In the genomic region with DNA sequence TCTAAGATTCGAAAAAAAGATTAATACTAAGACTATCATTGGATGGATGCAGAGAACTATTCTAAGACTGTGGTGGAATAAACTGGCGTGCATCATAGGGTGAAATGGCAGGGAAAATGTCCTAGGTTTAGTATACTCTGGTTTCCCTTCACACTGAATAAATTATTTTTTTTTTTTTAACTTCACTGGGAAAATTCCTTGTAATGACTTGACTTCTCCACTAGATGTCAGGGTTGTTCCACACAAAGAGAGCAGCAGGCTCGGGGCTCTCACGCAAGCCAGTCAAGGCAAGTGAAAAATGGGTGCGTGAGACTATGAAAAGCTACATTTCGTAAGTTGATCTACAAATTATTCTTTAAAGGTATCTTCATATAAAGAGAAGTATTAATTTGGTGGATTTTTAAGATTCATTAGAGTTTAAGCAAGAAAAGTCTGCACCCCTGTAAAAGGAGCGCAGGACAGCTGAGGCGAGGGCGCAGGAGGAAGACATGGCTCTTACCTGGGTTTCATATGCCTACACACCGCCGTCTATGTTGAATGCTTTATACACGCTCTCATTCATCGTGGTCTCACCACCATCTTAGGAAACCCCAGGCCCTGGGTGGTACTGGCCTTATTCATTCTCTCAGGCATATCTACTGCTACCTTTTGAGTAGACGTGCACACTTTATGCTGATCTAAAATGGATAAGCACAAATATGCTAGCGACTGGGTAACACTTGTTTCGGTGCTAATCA, we compare ENCODE assay signal across 9 mouse cellular contexts. TPM values are rescaled to one million over a fixed set of nuclear protein-coding genes. Genes with fewer than 3 reads are reported as not detected.
DNase-seq lines count a peak whose midpoint lies in the region; ATAC-seq and TF ChIP-seq lines count a peak whose summit lies in the region.
"Had no signal": no experiment of that assay in that cellular context is flagged by ENCODE, and none has a peak within 500 bp of the region (broad histone marks: within the 10 kb centered on the region; RNA-seq: fewer than 3 reads in every experiment).

No protein-coding gene starts in this region.

- H3K4me3 ChIP-seq in forebrain, embryonic 16.5 days (replicated peaks; ENCODE audit: low read length) = no peak overlapping the region
- no peak overlapping the region for H3K4me3 ChIP-seq in kidney, postnatal 0 days (replicated peaks; ENCODE audit: low read depth, low read length)
- H3K4me3 ChIP-seq in myocyte = no peak overlapping the region
- H3K4me3 ChIP-seq: liver, embryonic 13.5 days had no signal

- H3K27me3 ChIP-seq in forebrain, embryonic 16.5 days (replicated peaks; ENCODE audit: control insufficient read depth, insufficient read depth, low read length) = peaks cover 4% of the 10 kb centered on the region; the same call in 1 of the 2 replicates
- H3K27me3 ChIP-seq in kidney, postnatal 0 days (ENCODE audit: insufficient read depth, low read length) = no peaks in the 10 kb centered on the region
- no peaks in the 10 kb centered on the region for H3K27me3 ChIP-seq in myocyte (ENCODE audit: control insufficient read depth, insufficient read depth, insufficient read length)
- H3K27me3 ChIP-seq: liver, embryonic 13.5 days had no signal

- intact Hi-C loops in heart, postnatal 25 days (cut with DNase I) = loop anchor here (1.0 kb wide), 1 partner anchor 255 kb away; a partner anchor contains a TSS

- no peak overlapping the region for H3K9ac ChIP-seq in forebrain, embryonic 16.5 days (replicated peaks; ENCODE audit: low read depth, low read length)
- H3K9ac ChIP-seq in kidney, postnatal 0 days (ENCODE audit: low read depth, low read length) = no peak overlapping the region
- H3K9ac ChIP-seq: liver, embryonic 13.5 days had no signal

- no peak overlapping the region for H3ac ChIP-seq in myocyte (ENCODE audit: control insufficient read depth, insufficient read length)

- 43% methylated on average over 16 of the region's 16 CpGs for WGBS in forebrain, embryonic 16.5 days
- WGBS in kidney, postnatal 0 days = 40% methylated on average over 16 of the region's 16 CpGs

- peak; percentile 76 for ATAC-seq in forebrain, embryonic 16.5 days
- 0 out of 2 replicates have a peak, but pooled peaks have one; percentile 57 for ATAC-seq in kidney, postnatal 0 days (replicated peaks; ENCODE audit: low FRiP score, low read depth)

- no peaks in the 10 kb centered on the region for H3K36me3 ChIP-seq in forebrain, embryonic 16.5 days (ENCODE audit: control insufficient read depth, insufficient read depth)
- H3K36me3 ChIP-seq in kidney, postnatal 0 days (ENCODE audit: insufficient read depth, low read length) = no peaks in the 10 kb centered on the region
- no peaks in the 10 kb centered on the region for H3K36me3 ChIP-seq in myocyte (ENCODE audit: control insufficient read depth, insufficient read depth)
- H3K36me3 ChIP-seq: liver, embryonic 13.5 days had no signal

- H3K9me3 ChIP-seq in forebrain, embryonic 16.5 days (ENCODE audit: control insufficient read depth, low read length) = no peaks in the 10 kb centered on the region
- no peaks in the 10 kb centered on the region for H3K9me3 ChIP-seq in kidney, postnatal 0 days (replicated peaks; ENCODE audit: low read length)
- H3K9me3 ChIP-seq: liver, embryonic 13.5 days had no signal

- peak; percentile 88 for TF ChIP-seq CTCF in kidney, postnatal 0 days (IDR thresholded peaks at IDR 0.05; ENCODE audit: low read depth)

- no peaks in the 10 kb centered on the region; the same call in 1 of the 2 replicates for H3K4me1 ChIP-seq in forebrain, embryonic 16.5 days (replicated peaks; ENCODE audit: control insufficient read depth, insufficient read depth, low read length)
- H3K4me1 ChIP-seq in kidney, postnatal 0 days (replicated peaks; ENCODE audit: insufficient read depth, low read length) = no peaks in the 10 kb centered on the region
- H3K4me1 ChIP-seq: liver, embryonic 13.5 days had no signal

- no peaks in the 10 kb centered on the region for H3K79me2 ChIP-seq in myocyte (ENCODE audit: control insufficient read depth, insufficient read depth)

- no peak overlapping the region for H3K4me2 ChIP-seq in forebrain, embryonic 16.5 days (ENCODE audit: low read length)
- H3K4me2 ChIP-seq in kidney, postnatal 0 days (ENCODE audit: low read length) = no peak overlapping the region
- H3K4me2 ChIP-seq in myocyte (ENCODE audit: low read depth) = peak overlapping the region; percentile 45
- H3K4me2 ChIP-seq: liver, embryonic 13.5 days had no signal

- peak; percentile 32 to 67 for DNase-seq in heart, adult 18-20 months
- no peak for DNase-seq in heart, postnatal 25 days (ENCODE audit: low spot score)
- peak; percentile 35 to 44 for DNase-seq in B cell, adult 2 months
- peak; percentile 75 for DNase-seq in brain, adult 2 months (ENCODE audit: low read depth, low spot score)
- DNase-seq in kidney, postnatal 0 days (ENCODE audit: low spot score) = peak; percentile 81
- no peak for DNase-seq in Muller cell, postnatal 12 days (ENCODE audit: inconsistent ontology term)
- DNase-seq: liver, embryonic 13.5 days had no signal

- TF ChIP-seq POLR2A in myocyte (IDR thresholded peaks at IDR 0.05; ENCODE audit: insufficient read length, low read depth) = no peak

- no peak overlapping the region for H3K27ac ChIP-seq in forebrain, embryonic 16.5 days (ENCODE audit: low read length)
- H3K27ac ChIP-seq in kidney, postnatal 0 days = no peak overlapping the region
- H3K27ac ChIP-seq: liver, embryonic 13.5 days had no signal

TF ChIP-seq in myocyte, 11 proteins besides CTCF, POLR2A, EP300 and RAD21:
- TF ChIP-seq MYOD1 (IDR thresholded peaks at IDR 0.05; ENCODE audit: control insufficient read depth in 1 of 3, insufficient read length in 2 of 3, low read depth in 2 of 3) = no peak
- no peak for TF ChIP-seq USF1 (IDR thresholded peaks at IDR 0.05; ENCODE audit: low read depth)
- TF ChIP-seq POLR2AphosphoS2 (IDR thresholded peaks at IDR 0.05; ENCODE audit: insufficient read length, low read depth) = no peak
- no peak for TF ChIP-seq MYOG (IDR thresholded peaks at IDR 0.05; ENCODE audit: control insufficient read depth in 1 of 3, insufficient read depth in 1 of 3, insufficient read length in 2 of 3, low read depth in 2 of 3)
- TF ChIP-seq CEBPB (IDR thresholded peaks at IDR 0.05; ENCODE audit: insufficient read depth, poor library complexity, severe bottlenecking) = no peak
- TF ChIP-seq TCF12 (IDR thresholded peaks at IDR 0.05; ENCODE audit: insufficient read depth, poor library complexity, severe bottlenecking) = no peak
- TF ChIP-seq E2F4 (IDR thresholded peaks at IDR 0.05; ENCODE audit: insufficient read depth) = no peak
- TF ChIP-seq REST (IDR thresholded peaks at IDR 0.05; ENCODE audit: insufficient read depth, insufficient read length) = no peak
- TF ChIP-seq SRF (IDR thresholded peaks at IDR 0.05; ENCODE audit: control insufficient read depth, insufficient read length, low read depth) = no peak
- TF ChIP-seq TCF3 (IDR thresholded peaks at IDR 0.05; ENCODE audit: insufficient read length, low read depth) = no peak
- TF ChIP-seq MAX (IDR thresholded peaks at IDR 0.05; ENCODE audit: low read depth) = no peak

RNA-seq across cellular contexts. Expression of a gene that starts 15.5 kb away (rescaled TPM):
- total RNA-seq in heart, adult 18-20 months (2021) = not detected
- total RNA-seq in heart, postnatal 25 days (2021) = not detected
- not detected in 2 replicates for polyA plus RNA-seq in forebrain, embryonic 16.5 days (2015; fragmentation: Nextera tagmentation; extraction: Ambion mirVana)
- not detected in 2 replicates for polyA plus RNA-seq in kidney, postnatal 0 days (2015; fragmentation: Nextera tagmentation; extraction: Ambion mirVana)
- polyA plus RNA-seq in myocyte (2012; fragmentation: generic; extraction: Trizol) = not detected
- polyA plus RNA-seq: liver, embryonic 13.5 days had no signal

RNA-seq across cellular contexts. Expression of a gene that starts 20.3 kb away (rescaled TPM):
- total RNA-seq in heart, adult 18-20 months (2021) = 10 to 100 TPM; 16.1 to 19.4 TPM
- total RNA-seq in heart, postnatal 25 days (2021) = 10 to 100 TPM; 18.9 to 23.9 TPM
- polyA plus RNA-seq in forebrain, embryonic 16.5 days (2015; fragmentation: Nextera tagmentation; extraction: Ambion mirVana) = 15.8 and 20.2 TPM in 2 replicates
- polyA plus RNA-seq in kidney, postnatal 0 days (2015; fragmentation: Nextera tagmentation; extraction: Ambion mirVana) = 31.5 and 34.0 TPM in 2 replicates
- polyA plus RNA-seq in myocyte (2012; fragmentation: generic; extraction: Trizol) = 15.0 TPM

Comparison
In these comparisons a context has a peak if more than half of its experiments do, and no peak if none do; other contexts are left out.
1. DNase-seq: peak in heart, adult 18-20 months (2 of 2), B cell, adult 2 months (2 of 2), brain, adult 2 months (single experiment) and kidney, postnatal 0 days (single experiment); none in heart, postnatal 25 days (single experiment) and Muller cell, postnatal 12 days (single experiment).